Mouse (Mus musculus) embryonic facial prominence, embryonic 12.5 days (tissue): ENCODE measurements around the gene Pspc1. TPM values are rescaled to one million over a fixed set of nuclear protein-coding genes. Genes with fewer than 3 reads are reported as not detected.
"Not testable (repeated sequence)": the region's sequence is repeated elsewhere in the genome, so short reads cannot be mapped to it uniquely, and the experiment has no call there.

Experiments
- ATAC-seq: fragments of 200-750 bp; cut with Nextera tagmentation; 2 replicates; pipeline ENCODE4 v1.8.0; 2017; ENCODE audit not compliant: insufficient number of reproducible peaks, insufficient read depth, low FRiP score, low TSS enrichment
- H3K27ac ChIP-seq: fragments of 300-500 bp; sonication (generic); 2 replicates; pipeline ENCODE4 v1.5.1; 2016; ENCODE audit warnings: mild to moderate bottlenecking
- H3K27me3 ChIP-seq: fragments of 300-500 bp; sonication (generic); 2 replicates; pipeline ENCODE4 v1.6.1; 2016; ENCODE audit warnings: mild to moderate bottlenecking, moderate library complexity
- H3K36me3 ChIP-seq: fragments of 300-500 bp; sonication (generic); 2 replicates; pipeline ENCODE4 v1.6.1; 2016; ENCODE audit warnings: mild to moderate bottlenecking
- H3K4me1 ChIP-seq: fragments of 300-500 bp; sonication (generic); 2 replicates; pipeline ENCODE4 v1.6.1; 2016
- H3K4me2 ChIP-seq: fragments of 300-500 bp; sonication (generic); replicated peaks from 2 replicates; pipeline ENCODE4 v1.6.1; 2016; ENCODE audit warnings: mild to moderate bottlenecking, moderate library complexity
- H3K4me3 ChIP-seq: fragments of 300-500 bp; sonication (generic); 2 replicates; pipeline ENCODE4 v1.5.1; 2016; ENCODE audit warnings: mild to moderate bottlenecking
- H3K9ac ChIP-seq: fragments of 300-500 bp; sonication (generic); 2 replicates; pipeline ENCODE4 v1.6.1; 2016; ENCODE audit warnings: mild to moderate bottlenecking, moderate library complexity
- H3K9me3 ChIP-seq: fragments of 300-500 bp; sonication (generic); 2 replicates; pipeline ENCODE4 v1.6.1; 2016; ENCODE audit warnings: mild to moderate bottlenecking, moderate library complexity
- WGBS: fragments of 180-500 bp; shearing (Covaris S2); methylation state at CpG from one replicate; pipeline ENCODE4 v1.1.7; 2016; 5-methylcytosine and 5-hydroxymethylcytosine counted together
- polyA plus RNA-seq: library from polyadenylated mRNA; unstranded; fragments of >200 nt; fragmentation: Nextera tagmentation; extraction: Ambion mirVana; gene quantifications from 2 replicates; pipeline ENCODE4 v1.2.1, GENCODE M21; 2016

The Pspc1 gene
- polyA plus RNA-seq, 1 experiment from 2014 or later, result 47.1 TPM

DNA sequence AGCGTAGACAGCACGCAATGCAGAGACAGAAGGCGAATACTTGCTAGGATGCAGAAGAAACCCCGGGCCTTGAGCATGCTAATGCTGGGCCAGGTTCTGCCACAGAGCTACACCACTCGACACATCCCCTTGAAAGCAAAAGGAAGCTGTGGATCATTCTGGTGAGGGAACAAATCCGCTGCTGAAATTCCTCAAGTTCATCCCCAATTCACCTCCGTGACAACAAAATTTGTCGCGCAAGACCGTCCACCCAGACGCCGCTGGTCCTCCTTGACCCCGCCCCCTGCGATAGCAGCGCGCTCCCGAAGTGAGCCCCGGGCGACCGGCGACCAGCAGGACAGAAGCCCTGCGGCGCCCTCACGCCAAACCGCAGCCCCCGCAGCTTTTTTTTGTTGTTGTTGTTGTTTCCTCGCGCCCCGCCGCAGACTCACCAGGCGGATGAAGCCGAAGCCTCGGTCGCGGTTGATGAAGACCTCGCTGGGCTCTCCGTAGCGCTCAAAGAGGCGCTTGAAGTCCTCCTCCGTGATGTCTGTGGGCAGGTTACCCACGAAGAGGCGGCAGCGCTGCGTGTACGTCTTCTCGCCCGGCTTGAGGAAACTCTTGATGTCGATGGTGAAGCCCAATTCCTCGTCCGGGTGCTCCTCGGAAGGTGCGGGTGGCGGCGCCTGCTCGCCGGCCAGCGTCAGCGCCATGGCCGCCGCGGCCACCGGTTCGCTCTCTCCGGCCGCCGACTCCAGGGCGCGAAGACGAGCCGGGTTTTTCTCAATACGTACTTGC, 568 bp downstream of the Pspc1 start:
- peak overlapping the region; percentile 69 for H3K4me2 ChIP-seq
- no peaks in the 10 kb centered on the region for H3K27me3 ChIP-seq
- 0 out of 2 replicates have a peak, but pooled peaks have one; percentile 6 for ATAC-seq

DNA sequence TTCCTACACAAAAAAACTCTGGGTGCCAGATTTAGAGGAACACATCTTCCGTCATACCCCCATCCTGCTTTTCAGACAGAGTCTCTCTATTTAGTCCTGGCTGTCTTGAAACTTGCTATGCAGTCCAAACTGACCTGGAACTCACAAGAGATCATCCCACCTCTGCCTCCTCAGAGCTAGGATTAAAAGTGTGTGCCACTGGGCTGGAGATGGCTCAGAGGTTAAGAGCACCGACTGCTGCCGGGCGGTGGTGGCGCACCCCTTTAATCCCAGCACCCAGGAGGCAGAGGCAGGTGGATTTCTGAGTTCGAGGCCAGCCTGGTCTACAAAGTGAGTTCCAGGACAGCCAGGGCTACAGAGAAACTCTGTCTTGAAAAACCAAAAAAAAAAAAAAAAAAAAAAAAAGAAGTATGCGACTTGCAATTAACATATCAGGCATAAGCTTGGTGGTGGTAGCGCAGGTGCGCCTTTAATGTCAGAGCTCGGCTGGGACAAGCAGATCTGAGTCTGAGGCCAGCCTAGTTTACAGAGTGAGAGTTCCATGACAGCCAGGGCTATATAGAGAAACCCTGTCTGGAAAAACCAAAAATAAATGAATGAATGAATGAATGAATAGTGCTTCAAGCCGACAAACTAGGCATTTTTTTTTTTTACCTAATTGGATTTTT, 1.4 kb downstream of the Pspc1 start:
- H3K4me2 ChIP-seq, result peak overlapping the region; percentile 69
- 32% methylated on average over 11 of the region's 11 CpGs for WGBS
- peak overlapping the region; percentile 90 for H3K9ac ChIP-seq
- peaks cover 8% of the 10 kb centered on the region for H3K36me3 ChIP-seq
- H3K9me3 ChIP-seq, result no peaks in the 10 kb centered on the region
- H3K27me3 ChIP-seq, result no peaks in the 10 kb centered on the region
- ATAC-seq, result no peak
- peaks cover 13% of the 10 kb centered on the region; the same call in 1 of the 2 replicates for H3K4me1 ChIP-seq
- peak overlapping the region; percentile 94 for H3K4me3 ChIP-seq
- H3K27ac ChIP-seq, result no peak overlapping the region

More for the DNA sequence above, 568 bp downstream of the Pspc1 start:
- H3K36me3 ChIP-seq, result 0 out of 2 replicates have a peak, but pooled peaks cover 3% of the 10 kb centered on the region
- H3K4me3 ChIP-seq, result peak overlapping the region; percentile 94
- H3K27ac ChIP-seq, result peak overlapping the region; percentile 96
- H3K9ac ChIP-seq, result peak overlapping the region; percentile 90
- WGBS, result under 1% methylated on average over 71 of the region's 71 CpGs
- peaks cover 13% of the 10 kb centered on the region; the same call in 1 of the 2 replicates for H3K4me1 ChIP-seq
- no peaks in the 10 kb centered on the region for H3K9me3 ChIP-seq

DNA sequence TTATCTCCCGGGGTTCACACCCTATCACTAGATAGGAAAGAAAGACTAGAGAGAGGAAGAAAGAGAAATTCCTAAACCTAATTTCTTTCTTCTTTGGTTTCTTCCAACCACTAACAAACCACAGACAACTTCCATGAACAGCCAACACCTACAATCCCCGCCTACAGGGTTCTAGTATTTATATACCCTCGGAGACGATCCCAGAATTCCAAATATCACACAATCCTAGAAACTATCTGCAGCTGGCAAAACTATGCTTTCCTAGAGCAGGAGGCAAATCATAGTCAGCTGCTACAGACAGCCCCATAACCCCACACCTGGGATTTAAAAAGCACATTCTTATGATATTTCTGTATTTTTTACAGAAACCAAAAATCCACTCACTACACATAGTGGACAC, 2.7 kb downstream of the Pspc1 start:
- H3K4me1 ChIP-seq, result peaks cover 13% of the 10 kb centered on the region; the same call in 1 of the 2 replicates
- peaks cover 18% of the 10 kb centered on the region for H3K36me3 ChIP-seq
- H3K4me2 ChIP-seq, result peak overlapping the region; percentile 69
- no peak overlapping the region for H3K9ac ChIP-seq
- H3K27me3 ChIP-seq, result no peaks in the 10 kb centered on the region
- WGBS, result 54% methylated on average over 4 of the region's 4 CpGs
- no peak for ATAC-seq
- no peaks in the 10 kb centered on the region for H3K9me3 ChIP-seq
- peak overlapping the region; percentile 20; the same call in 1 of the 2 replicates for H3K4me3 ChIP-seq
- H3K27ac ChIP-seq, result no peak overlapping the region

DNA sequence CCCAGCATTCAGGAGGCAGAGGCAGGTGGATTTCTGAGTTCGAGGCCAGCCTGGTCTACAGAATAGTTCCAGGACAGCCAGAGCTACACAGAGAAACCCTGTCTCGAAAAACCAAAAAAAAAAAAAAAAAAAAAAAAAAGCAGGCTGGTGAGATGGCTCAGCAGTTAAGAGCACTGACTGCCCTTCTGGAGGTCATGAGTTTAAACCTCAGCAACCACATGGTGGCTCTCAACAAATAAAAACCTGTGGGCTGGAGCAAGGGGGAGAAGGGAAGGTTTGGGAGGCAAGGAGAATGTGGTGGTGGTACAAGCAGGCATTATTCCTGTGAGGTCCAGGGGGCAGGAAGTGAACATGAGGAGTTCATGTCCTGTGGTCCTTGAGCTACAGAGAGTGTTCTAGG, 11.7 kb downstream of the Pspc1 start:
- H3K27ac ChIP-seq, H3K4me2 ChIP-seq, H3K4me3 ChIP-seq, H3K9ac ChIP-seq, H3K9me3 ChIP-seq, H3K4me1 ChIP-seq, ATAC-seq, H3K27me3 ChIP-seq: not testable (repeated sequence)
- peaks cover 43% of the 10 kb centered on the region for H3K36me3 ChIP-seq
- WGBS, result 92% methylated on average over 2 of the region's 2 CpGs

DNA sequence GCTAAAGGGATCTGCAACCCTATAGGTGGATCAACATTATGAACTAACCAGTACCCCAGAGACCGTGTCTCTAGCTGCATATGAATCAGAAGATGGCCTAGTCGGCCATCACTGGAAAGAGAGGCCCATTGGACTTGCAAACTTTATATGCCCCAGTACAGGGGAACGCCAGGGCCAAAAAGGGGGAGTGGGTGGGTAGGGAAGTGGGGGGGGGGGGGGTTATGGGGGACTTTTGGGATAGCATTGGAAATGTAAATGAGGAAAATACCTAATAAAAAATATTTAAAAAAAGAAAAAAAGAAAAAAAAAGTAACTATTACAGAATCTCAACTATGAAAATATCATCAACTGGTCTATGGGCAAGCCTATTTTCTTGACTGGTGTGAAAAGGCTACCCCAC, 13.0 kb downstream of the Pspc1 start:
- H3K4me1 ChIP-seq, H3K4me2 ChIP-seq, H3K9me3 ChIP-seq, H3K27me3 ChIP-seq, H3K4me3 ChIP-seq, H3K27ac ChIP-seq, ATAC-seq, H3K9ac ChIP-seq: not testable (repeated sequence)
- H3K36me3 ChIP-seq, result peaks cover 47% of the 10 kb centered on the region
- 93% methylated on average over 3 of the region's 3 CpGs for WGBS

DNA sequence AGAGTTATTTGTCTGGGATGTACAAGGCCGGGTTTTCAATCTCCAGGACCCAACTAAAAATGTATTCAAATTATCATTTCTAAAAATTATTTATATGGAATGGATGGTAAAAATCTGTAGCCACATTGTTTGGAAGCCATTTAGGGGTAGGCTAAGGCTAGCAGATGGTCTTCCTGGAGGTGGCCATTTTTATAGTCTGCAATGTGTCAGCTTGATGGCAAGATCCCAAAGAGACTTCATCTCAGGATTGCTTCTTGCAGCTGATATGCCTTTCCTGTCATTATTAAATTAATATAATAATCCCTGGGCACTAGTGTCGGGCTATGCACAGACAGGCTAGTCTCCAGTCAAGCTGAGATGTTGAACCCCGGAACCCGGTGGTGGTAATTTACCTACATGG, 26.8 kb downstream of the Pspc1 start:
- Histone ChIP-seq H3K9me3 (no peaks in the 10 kb centered on the region), H3K27ac (no peak overlapping the region), H3K36me3 (peaks cover 40% of the 10 kb centered on the region), H3K4me2 (no peak overlapping the region), H3K4me1 (0 out of 2 replicates have a peak, but pooled peaks cover 3% of the 10 kb centered on the region), H3K27me3 (no peaks in the 10 kb centered on the region), H3K9ac (no peak overlapping the region), H3K4me3 (no peak overlapping the region)
- 82% methylated on average over 4 of the region's 4 CpGs for WGBS
- no peak for ATAC-seq

DNA sequence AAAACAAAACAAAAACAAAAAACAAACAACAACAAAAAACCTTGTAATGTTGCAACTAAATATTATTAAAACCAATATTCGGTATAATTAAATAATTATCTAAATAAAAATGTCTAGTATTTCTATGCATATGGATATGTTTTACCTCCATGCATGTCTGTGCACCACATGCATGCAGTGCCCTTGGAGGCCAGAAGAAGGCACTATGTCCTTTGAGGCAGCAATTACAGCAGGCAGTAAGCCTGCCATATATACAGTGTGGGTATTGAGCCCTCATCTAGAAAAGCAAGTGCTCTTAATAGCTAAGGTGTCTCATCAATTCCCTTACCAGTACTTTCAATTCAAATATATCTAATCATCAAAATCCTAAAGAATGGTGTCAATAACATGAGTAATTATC, 37.9 kb downstream of the Pspc1 start:
- Histone ChIP-seq H3K4me2 (no peak overlapping the region), H3K36me3 (peaks cover 15% of the 10 kb centered on the region), H3K4me3 (no peak overlapping the region), H3K9ac (no peak overlapping the region), H3K9me3 (no peaks in the 10 kb centered on the region), H3K27ac (no peak overlapping the region), H3K27me3 (no peaks in the 10 kb centered on the region), H3K4me1 (no peaks in the 10 kb centered on the region)
- 97% methylated on average over 1 of the region's 1 CpGs for WGBS
- no peak for ATAC-seq

DNA sequence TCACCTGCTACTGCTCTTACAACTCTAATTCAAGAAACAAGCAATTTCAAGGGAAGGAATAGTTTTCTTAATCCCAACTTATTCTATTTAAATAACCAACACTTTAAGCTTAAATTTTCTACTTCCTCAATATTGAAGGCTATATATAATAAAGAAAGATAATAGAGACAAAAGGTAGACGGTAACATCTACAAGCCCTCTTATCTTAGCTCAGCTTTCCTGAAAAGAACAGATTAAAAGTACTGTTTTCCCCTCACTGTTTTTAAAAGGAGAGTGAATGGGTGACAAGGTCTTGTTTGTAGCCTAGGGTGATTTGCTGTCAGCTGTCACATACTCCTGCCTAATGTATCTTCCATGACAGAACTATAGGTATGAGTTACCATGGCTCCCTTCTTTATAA, 51.6 kb downstream of the Pspc1 start:
- no peaks in the 10 kb centered on the region for H3K4me1 ChIP-seq
- H3K9me3 ChIP-seq, result no peaks in the 10 kb centered on the region
- no peak overlapping the region for H3K4me2 ChIP-seq
- H3K27me3 ChIP-seq, result no peaks in the 10 kb centered on the region
- no peak for ATAC-seq
- 93% methylated on average over 1 of the region's 1 CpGs for WGBS
- no peak overlapping the region for H3K4me3 ChIP-seq
- peaks cover 3% of the 10 kb centered on the region; the same call in 1 of the 2 replicates for H3K36me3 ChIP-seq
- no peak overlapping the region for H3K9ac ChIP-seq
- H3K27ac ChIP-seq, result no peak overlapping the region

DNA sequence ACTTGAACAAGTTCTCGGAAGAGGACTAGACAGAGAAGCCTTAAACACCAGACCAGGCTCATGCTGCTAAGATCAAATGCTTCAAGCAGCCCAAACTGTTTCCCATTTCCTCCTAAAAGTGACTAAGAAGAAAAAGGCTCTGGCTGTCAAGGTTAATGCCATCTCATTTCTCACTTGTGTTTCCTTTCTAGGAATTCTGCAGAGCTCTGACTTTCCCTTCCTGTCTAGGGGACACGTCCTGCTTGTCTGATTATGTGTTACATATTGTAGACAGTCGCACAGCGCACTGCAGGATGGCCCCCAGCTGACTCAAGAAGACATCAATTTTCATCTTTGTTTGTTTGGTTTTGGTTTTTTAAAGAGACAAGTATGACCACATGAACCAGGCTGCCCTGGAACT, 72.4 kb downstream of the Pspc1 start:
- no peak for ATAC-seq
- peaks cover 7% of the 10 kb centered on the region for H3K36me3 ChIP-seq
- H3K4me2 ChIP-seq, result no peak overlapping the region

DNA sequence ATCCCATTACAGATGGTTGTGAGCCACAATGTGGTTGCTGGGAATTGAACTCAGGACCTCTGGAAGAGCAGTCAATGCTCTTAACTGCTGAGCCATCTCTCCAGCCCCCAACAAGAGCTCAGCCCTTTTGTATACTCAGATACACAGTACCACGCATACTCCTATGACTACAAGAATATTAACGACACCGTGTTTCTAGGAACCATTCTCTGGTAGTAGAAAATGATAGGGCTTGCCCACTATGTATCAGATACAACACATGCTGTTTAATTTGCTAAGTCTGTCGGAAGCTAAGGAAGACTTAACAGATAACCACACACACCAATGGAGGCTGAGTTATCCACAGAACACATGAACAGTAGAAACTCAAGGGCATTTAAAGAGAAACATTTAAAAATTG, 75.5 kb downstream of the Pspc1 start:
- Histone ChIP-seq H3K4me3 (no peak overlapping the region), H3K4me2 (no peak overlapping the region), H3K9me3 (no peaks in the 10 kb centered on the region), H3K27me3 (no peaks in the 10 kb centered on the region), H3K9ac (no peak overlapping the region), H3K4me1 (no peaks in the 10 kb centered on the region), H3K36me3 (peaks cover 24% of the 10 kb centered on the region), H3K27ac (no peak overlapping the region)
- ATAC-seq, result no peak
- 94% methylated on average over 4 of the region's 4 CpGs for WGBS

More for the DNA sequence above, 72.4 kb downstream of the Pspc1 start:
- no peak overlapping the region for H3K27ac ChIP-seq
- no peak overlapping the region for H3K4me3 ChIP-seq
- no peaks in the 10 kb centered on the region for H3K4me1 ChIP-seq
- no peaks in the 10 kb centered on the region for H3K27me3 ChIP-seq
- WGBS, result 69% methylated on average over 4 of the region's 4 CpGs
- H3K9me3 ChIP-seq, result no peaks in the 10 kb centered on the region
- H3K9ac ChIP-seq, result no peak overlapping the region

DNA sequence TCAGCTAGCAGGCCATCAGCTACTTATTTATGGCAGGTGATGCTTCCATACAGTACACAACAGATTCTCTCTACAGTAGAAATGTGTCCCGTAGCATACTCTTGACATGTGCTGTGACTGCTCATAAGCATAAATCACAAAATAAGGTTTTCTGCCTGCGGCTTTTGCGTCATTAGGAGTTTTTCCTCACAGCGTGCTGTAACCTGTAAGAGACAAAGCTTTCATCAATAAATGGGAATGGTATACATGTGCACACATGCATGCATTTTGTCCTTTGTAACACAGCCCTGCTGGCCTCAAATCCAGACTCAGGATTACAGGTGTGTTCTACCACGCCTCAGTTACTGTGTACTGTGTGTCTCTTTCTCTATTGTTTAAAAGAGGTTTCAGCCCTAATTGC, 80.3 kb downstream of the Pspc1 start:
- H3K4me3 ChIP-seq, result no peak overlapping the region
- H3K36me3 ChIP-seq, result peaks cover 71% of the 10 kb centered on the region
- H3K9ac ChIP-seq, result no peak overlapping the region
- H3K27ac ChIP-seq, result no peak overlapping the region
- no peaks in the 10 kb centered on the region for H3K4me1 ChIP-seq
- WGBS, result 88% methylated on average over 5 of the region's 5 CpGs
- no peaks in the 10 kb centered on the region for H3K9me3 ChIP-seq
- H3K27me3 ChIP-seq, result no peaks in the 10 kb centered on the region
- no peak for ATAC-seq
- H3K4me2 ChIP-seq, result no peak overlapping the region

DNA sequence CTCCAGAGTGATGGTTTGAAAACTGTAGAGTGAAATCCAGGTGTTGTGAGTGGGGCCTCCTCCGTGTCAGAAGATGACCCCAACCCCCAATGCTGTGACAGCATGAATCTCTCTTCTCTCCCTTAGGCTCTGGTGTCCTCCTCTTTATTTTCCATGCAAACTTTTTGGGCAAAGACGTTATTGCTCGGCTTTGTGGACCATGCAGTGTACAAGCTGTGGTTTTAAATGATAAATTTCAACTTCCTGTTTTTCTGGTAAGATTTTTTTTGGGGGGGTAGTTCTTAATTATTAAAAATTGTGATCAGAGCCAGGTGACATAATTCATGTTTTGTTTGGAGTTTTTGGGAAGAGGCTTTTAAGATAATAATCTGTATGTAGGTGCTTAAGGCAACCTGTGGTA, 82.6 kb downstream of the Pspc1 start:
- Histone ChIP-seq H3K9me3 (no peaks in the 10 kb centered on the region), H3K9ac (no peak overlapping the region), H3K27ac (no peak overlapping the region), H3K27me3 (no peaks in the 10 kb centered on the region), H3K4me3 (no peak overlapping the region), H3K4me2 (no peak overlapping the region), H3K36me3 (peaks cover 91% of the 10 kb centered on the region), H3K4me1 (no peaks in the 10 kb centered on the region)
- WGBS, result 85% methylated on average over 3 of the region's 3 CpGs
- no peak for ATAC-seq
